Mouse (Mus musculus) thymus, postnatal 25 days (tissue): ENCODE results near the gene Adamts20.
"Not testable (repeated sequence)": the region's sequence is repeated elsewhere in the genome, so short reads cannot be mapped to it uniquely, and the experiment has no call there.

Source experiments
- DNase-seq: peaks from one replicate; pipeline ENCODE4 v3.0.0; 2022

Adamts20 gene

DNA sequence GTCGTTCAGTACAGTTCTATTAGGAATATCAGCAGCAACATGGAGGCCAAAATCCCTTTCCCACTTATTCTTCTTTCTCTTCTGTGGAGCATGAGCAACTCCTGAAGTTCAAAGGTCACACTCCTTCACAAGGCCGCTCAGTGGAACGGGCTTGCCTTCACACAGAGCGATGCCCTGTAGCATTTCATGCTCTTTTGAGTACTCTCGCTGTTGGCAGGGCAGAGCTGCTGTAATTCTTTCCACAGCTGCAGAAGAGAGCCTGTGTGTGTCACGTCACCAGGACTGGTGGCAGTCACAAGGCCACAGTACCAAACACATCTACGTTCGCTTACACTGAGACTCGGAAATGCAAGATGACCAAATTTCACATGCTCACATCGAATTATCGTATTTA, 21.2 kb downstream of the Adamts20 start:
- no peak for DNase-seq

- DNase-seq, result no peak
Measured at GRCm38 (mm10) chr15:94443025-94443424, 22.2 kb downstream of the Adamts20 start.

DNA sequence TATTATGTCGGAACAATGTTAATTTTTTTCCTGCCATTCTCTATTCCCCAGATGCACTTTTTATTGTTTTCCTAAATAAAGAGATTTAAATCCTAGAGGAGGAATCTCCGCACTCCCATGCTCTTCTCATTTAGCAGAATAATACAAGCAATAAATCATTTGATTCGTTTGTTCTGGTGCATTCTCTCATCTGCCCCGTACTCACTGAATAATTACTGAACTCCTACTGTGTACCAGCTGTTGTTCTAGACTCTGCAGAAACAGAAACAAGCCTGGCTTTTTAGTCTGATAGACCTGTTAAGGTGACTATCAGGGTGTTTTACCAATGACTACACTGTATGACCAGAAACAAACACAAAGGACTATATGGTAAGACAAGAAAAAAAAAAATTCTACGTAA, 29.7 kb downstream of the Adamts20 start:
- DNase-seq, result no peak

DNA sequence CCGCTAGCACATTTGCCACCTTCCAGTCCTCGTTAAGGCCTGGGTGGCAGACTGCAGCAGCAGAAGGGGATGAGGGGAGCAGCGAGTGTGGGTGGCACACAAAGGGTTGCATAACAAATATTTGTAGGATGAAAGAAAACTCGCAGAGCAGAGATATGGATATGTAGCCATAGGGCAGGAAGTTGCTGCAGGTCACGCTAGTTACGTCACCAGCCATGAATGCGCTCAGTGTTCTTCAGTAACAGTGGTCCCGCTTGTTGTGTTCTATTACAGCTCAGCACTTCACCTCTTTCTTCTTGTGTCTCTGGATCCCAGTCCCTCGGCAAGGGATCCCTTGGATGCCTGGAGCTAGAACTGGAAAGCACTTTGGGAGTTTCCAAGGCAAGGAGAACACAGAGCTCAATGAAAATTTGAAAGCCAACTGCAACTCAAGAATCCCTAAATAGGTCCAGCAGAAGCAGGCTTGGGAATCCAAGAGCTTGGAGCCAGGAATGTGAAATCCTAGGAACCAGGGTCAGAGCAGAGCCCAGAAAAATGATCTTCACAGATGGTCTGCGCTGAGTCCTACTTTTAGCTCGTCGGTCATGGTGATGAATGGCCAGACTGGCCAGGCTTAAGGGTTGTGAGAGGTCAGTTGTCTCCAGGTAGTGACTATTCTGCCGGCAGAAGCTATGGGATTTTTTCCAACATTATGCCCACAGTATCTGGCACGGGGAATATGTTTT, 34.4 kb downstream of the Adamts20 start:
- DNase-seq, result no peak

GRCm38 (mm10) chr15:94428726-94429125, 36.5 kb downstream of the Adamts20 start:
- DNase-seq, result no peak

- no peak for DNase-seq
Measured at GRCm38 (mm10) chr15:94427482-94428214, 37.6 kb downstream of the Adamts20 start.

DNA sequence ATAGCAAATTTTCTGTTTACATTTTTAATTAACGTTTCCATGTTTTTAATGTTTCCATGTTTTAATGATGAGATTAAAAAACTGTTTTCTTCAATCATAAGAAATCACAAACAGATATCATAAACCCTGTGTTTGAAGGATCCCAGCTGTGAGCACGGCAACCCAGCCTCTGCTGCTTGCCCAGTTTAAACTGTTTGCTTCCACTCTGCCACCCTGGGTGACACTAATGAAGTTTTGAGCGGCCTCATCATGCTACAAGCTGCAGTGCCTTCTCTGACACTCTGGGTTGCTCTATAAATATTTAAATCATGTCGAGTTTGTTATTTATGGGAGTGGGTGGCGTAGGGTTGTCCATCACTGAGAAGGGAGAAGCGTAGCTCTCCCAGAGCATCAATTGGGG, 44.7 kb downstream of the Adamts20 start:
- no peak for DNase-seq

DNA sequence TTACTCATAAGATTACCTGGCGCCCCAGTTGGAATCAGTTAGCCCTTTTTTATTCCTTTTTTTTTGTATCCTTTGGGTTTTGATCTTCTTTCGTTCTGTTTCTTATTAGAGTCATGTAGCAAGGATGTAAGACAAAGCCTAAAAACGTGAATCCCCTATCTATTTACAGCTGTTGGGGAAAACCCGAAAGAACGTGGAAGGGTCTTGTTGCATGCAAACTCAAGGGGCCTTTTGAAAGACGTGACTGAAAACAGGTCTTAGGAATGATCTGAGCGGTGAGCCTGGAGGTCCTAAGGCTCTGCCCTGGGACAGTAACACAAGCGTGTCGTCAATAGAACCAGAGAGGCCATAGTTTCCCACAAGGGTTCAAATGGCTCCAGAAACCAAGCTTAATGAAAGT, 46.1 kb downstream of the Adamts20 start:
- no peak for DNase-seq

DNA sequence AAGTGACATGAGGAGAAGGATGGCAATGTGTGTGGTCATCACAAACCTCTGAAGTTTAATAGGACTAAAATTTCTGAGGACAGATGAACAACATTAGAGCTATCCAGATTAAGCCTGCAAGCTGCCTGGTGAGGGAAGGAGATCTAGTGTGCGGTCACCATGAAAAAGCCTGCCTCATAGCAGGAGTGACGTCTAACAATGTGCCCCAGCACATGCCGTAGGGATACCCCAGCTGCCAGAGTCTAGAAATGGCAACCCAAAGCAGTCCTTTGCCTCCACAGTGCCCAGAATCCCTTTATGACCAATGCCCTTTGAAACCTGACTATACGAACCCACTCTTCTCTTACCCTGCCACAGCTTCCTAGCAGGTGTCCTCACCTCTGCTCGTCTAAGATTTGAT, 46.8 kb downstream of the Adamts20 start:
- DNase-seq, result no peak

- DNase-seq, result no peak
Measured at GRCm38 (mm10) chr15:94417216-94418155, 47.7 kb downstream of the Adamts20 start.

DNA sequence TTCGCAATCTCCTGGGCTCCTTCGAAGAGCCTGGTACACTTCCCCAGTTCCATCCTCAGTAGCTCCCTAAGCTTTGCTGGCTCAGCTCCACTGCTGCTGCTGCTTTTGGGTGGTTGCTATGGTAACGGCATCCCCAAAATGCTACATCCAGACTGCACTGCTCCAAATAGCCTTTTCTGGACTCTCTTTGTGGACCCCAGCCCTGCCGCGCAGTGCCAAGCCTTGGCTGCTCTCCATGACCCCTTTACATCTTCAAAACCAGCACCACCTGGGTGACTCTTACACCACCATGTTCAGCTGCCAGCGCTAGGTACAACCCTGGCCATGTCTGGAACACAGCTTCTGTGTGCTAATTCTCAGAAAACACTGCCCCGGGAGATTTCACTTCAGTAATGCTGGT, 55.4 kb downstream of the Adamts20 start:
- DNase-seq, result no peak

- no peak for DNase-seq
Measured at GRCm38 (mm10) chr15:94406364-94406763, 58.9 kb downstream of the Adamts20 start.

DNA sequence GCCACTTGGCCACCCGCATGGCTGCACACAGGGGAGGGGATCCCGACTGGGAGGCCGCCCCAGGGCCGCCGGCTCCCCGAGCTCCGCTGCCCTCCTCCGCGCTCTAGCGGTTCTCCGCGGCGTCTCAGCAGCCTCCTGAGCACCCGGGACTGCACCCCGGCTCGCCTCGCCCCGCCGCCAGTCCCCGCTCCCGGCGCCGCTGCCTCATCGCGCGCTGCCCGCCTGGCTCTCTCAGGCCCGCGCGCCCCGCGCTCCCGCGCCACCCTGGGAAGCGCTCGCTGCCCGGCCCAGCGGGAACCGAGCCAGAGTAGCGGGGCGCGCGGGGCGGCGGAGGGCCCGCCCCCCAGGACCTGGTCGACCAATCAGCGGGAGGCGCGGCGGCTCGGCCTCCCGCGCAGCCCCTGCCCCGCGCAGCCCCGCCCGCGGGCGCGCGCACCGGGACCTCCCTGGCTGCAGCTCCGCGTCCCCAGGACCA, 61.1 kb downstream of the Adamts20 start:
- DNase-seq, result peak; percentile 79

DNA sequence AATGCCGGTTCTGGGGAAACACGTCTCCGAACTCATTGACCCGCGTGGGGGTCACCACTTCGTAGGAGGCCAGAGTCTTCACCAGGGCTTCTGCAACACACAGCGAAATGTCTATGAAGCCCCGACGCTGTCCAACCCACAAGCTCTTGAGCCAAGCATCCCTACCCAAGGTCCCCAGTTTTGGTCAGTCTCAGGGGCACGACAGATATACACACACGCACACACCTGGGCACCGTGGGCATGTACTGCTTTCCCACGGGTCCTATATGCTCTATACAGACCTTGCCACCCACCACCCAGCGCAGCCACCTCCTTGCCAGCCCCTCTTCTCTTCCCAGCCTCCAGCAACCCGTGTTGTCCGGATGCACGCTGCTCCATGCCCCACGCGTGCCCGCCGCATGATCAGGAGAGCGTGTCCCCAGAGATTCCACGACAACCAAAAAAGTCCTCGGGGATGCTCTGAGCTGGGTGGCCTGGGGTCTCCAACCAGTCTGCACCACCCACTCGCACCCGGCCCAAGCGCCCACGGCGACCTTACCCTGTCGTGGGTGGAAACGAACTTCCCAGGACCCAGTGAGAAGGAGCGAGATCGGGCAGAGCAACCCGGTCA, 61.7 kb downstream of the Adamts20 start:
- no peak for DNase-seq

GRCm38 (mm10) chr15:94403018-94403417, 62.2 kb downstream of the Adamts20 start:
- DNase-seq, result no peak

DNA sequence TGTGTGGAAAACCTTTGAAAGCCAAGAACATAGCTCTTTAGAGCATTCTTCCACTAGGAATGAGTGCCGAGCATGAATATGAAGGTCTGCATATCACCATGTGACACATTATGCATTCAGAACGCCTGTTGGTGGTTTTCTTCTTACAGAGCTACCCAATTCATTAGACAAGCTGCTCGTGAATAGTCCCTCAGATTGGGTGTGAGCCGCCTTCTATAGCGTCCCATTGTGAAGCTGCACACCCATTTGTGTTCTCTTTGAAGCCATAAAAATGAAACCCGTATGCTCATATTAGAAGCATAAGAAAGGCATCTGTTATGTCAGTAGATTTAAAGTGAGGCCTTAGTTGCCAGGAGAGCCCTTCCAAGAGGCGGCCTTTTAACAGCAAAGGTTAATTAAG, 72.5 kb downstream of the Adamts20 start:
- DNase-seq, result no peak

GRCm38 (mm10) chr15:94390127-94390526, 75.1 kb downstream of the Adamts20 start:
- DNase-seq, result not testable (repeated sequence)

- peak; percentile 28 for DNase-seq
Measured at GRCm38 (mm10) chr15:94379425-94379824, 85.8 kb downstream of the Adamts20 start.

GRCm38 (mm10) chr15:94372548-94372947, 92.7 kb downstream of the Adamts20 start:
- no peak for DNase-seq

- DNase-seq, result no peak
Measured at GRCm38 (mm10) chr15:94349052-94349451, 116.2 kb downstream of the Adamts20 start.

DNA sequence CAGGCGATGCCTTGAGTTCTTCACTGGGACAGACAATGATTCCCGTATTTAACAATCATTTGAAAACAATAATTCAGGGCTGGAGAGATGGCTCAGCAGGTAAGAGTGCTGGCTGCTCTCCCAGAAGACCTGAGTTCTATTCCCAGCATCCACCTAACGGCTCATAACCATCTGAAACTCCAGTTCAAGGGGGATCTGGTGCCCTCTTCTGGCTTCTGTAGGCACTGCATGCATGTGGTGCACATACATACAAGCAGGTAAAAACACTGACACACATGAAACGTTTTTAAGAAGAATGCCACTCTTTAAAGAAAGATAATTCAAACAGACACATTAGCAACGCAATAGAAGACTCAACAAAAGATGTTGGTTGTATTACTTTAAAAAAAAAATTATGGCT, 120.9 kb downstream of the Adamts20 start:
- DNase-seq, result no peak

DNA sequence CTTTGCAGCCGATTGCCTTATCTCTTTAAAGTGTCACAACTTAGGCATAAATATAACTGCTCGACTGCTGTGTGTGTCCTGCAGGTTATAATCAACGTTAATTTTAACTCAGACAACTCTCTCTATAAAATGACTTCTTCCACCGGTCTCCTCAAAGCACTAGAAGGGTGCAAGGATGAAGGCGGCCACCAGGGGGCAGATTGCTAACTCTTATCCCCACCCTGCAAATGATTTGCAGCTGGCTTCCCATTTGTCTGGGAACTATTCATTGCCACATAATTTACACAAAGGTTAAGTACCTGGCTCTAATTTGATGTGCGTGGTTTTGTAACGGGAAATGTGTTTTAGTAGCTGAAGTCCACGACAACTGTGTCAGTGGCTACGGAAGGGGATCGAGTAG, 122.9 kb downstream of the Adamts20 start:
- DNase-seq, result peak; percentile 63

DNA sequence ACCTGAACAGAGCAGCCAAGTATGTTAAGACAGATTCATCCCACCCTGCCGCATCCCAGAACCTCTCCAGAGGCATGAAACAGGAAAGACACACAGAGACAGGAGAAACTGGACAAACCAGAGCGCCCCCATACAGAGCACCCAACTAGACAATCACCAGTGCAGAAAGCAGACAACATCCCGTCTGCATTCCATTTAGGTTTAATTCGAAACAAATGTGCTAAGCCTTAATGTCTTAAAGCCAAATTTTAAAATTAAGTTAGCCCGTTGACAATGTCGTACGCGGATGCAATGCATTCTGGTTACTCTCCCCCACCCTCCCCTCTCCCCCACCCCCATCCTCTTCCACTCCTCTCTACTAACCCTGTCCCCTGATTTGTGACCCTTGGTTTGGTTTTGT, 126.2 kb downstream of the Adamts20 start:
- no peak for DNase-seq
